Mouse (Mus musculus) urinary bladder, postnatal 4 days (tissue): Measurements from ENCODE around the gene Cfap206.

Source experiments
- DNase-seq, 2 experiments: peaks; one replicate each; pipeline ENCODE4 v3.0.0; 2021 to 2022; ENCODE audit warnings: low spot score in 2 of 2

The Cfap206 gene

DNA sequence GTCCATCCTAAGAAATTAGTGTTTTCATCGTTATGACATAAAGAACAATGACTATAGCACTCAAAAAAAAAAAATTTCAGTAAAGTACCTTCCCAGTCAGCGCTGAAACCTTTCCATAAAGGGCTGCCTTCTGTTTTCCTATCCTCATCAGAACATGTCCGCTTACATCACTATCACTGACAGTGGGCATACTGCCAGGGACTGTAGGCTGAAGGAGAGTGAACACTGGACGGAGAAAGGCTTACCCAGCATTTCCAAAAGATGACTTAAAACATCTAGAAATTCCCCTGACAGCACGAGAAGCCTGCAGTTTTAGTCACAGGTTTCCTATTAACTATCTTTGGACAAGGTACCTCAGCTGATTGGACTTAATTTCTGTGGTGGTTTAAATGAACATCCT is 56.3 kb downstream of the Cfap206 start:
- DNase-seq, result no peak

DNA sequence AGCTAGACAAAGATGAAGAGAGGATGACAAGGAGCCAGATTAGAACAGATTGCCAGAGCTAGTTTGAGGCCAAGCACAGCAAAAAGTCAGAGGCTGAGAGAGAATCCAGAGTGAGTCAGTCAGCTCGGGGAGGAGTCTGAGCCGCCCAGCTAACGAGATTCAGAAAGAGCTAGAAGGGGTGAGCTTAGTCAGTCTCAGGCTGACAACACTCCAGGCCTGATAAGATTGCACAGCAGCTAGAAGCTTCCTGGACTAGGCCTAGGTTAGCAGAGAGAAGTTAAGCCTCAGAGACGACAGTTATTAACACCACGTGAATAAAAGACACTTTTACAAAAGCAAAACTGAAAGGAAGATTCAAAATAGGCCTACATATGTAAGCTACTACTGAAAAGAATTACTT is 62.1 kb downstream of the Cfap206 start:
- DNase-seq, result no peak

DNA sequence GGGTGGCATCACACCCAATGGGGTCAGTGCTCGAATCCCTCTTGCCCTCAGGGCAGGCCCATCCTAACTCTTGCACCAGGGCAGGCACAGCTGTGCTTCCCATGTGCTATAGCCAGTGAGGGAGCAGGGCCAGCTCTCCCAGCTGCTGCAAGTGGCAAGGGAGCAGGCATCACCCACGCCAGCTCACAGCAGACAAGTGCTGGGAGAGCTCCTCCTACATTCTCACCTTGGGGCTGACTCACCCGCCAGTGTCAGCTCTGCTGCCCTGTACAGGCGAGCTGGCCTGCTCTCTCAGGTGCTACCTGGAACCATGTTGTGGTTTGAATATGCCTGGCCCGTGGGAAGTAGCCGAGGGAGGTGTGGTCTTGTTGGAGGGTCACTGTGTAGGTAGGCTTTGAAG is 68.1 kb downstream of the Cfap206 start:
- DNase-seq, result no peak

DNA sequence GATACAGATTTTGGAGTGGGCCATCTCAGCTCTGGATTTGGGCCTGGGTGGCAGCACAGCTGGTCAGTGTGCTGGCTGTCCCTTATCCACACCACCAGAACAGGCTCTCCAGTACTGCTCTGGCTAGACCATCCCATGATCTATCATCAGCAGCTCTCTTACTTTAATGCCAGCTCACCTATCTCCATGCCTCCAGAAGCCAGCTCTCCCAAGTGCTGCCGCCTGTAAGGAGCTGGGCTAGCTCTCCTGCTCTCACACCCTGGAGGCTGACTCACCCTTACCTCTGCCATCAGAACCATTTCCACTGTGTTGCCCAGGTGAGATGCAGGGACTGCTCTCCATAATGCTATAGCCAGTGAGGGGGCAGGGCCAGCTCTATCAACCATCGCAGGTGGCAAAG is 68.5 kb downstream of the Cfap206 start:
- DNase-seq, result no peak

DNA sequence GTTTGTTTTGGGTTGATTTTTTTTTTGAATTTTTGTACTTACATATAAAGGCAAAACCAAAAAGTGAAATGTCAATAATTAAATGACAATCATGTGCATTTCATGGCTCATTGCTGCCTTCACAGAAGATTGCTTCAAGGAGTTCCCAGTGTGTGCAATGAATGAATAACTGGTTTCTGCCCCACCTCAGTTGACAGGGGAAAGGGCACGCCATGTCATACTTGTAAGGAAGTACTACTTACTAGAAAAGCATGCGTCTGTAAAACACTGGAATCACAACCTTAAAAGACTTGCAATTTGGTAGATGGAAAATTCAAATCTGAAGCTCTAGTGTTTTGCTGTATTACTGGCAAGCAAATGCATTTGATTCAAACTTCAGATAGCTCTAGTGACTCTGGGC is 71.0 kb downstream of the Cfap206 start:
- DNase-seq, result no peak

DNA sequence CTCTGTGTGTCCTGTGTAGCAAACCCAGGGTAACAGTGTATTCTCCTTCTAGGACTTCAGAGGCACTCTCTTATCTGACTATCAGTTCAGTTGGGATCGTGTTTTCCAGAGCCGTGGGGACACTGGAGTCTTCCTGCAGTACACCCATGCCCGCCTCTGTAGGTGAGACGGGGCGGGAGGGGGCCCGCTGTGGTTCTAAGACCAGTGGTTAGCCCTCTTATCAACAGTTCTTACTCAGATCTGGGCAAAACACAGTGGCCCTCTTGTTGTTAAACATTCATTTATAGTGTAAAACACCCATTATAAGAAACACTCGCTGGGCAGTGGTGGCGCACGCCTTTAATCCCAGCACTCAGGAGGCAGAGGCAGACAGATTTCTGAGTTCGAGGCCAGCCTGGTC is 73.9 kb downstream of the Cfap206 start:
- DNase-seq, result no peak

DNA sequence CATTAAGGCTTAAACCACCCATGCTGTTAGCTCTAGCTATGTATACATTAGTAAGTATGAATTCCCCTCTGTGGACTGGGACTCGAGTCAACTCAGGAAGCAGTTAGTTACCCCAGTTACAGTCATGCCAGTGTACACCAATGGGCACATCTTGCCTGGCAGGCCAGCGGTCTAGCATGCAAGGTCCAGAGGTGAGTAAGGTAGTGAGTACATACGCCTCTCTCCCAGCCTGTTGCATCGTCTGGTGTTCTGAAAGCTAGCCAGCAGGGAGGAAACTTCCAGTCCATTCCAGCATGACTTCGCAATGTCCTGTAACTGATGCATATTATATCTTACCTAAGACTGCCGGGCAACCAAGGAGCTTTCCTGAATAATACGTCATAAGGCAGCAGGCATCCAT is 76.8 kb downstream of the Cfap206 start:
- DNase-seq, result no peak

DNA sequence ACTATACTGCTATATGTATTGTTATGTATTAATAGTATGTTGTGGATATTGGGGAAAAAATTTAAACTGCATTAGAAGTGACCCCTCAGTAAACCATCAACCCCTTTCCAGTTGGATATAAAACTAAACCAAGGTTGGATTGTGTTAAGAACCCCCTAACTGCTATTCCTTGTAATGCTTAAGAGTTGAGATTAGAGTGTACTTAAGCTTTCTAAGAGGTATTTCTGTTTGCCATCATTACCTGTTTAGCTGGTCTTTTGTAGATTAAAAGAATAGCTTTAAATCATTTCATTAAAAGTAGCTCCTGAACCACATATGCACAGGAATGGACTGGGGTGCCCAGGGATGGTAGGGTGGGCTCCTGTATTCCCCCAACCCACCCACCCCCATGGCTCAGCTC is 85.2 kb downstream of the Cfap206 start:
- no peak for DNase-seq

DNA sequence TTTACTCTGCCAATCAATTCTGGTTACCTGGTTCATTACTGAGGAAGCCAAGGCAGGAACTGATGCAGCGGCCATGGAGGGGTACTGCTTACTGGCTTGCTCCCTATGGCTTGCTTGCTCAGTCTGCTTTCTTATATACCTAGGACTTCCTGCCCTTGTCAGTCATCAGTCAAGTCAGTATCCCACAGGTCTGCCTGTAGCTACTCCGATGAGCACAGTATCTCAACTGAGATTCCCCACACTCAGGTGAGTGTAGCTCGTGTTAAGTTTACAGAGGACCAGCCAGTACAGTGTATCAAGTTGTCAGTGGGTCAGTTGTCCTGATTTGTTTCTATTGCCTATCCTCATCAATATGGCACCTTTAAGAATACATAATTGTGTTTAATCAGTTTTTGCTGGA is 89.3 kb downstream of the Cfap206 start:
- no peak for DNase-seq

DNA sequence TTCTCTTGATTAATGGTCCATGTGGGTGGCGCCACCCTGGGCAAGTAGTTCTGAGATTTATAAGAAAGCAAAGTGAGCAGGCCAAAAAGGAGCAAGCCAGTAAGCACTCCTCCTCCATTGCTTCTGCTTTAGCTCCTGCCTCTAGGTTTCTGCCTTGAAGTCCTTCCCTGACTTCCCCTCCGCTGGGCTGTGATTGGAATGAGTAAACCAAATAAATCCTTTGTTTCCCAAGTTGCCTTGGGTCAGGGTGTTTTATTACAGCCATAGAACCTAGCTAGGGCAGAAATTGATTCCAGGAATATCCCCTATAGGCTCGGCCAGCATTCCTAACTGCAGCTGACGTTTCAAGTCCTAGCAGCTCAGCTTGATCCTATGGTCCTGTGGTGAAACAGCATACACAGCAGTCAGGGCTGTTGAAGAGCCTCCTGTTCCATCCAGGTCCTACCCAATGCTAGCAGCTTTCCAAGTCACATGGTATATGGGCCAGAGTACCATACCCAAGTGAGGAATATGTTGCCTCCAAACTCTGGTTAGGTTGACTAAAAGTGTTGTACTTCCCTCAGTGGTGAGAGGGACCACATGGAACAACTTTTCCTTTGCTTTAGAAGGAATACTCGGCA is 90.2 kb downstream of the Cfap206 start:
- no peak for DNase-seq
